Mouse (Mus musculus) cerebellum, adult (tissue): Measurements from ENCODE around the gene Foxred2.

Experiments
- ATAC-seq: cut with Nextera tagmentation; 2 replicates; pipeline ENCODE4 v1.9.2; 2017; ENCODE audit warnings: mild to moderate bottlenecking, moderate library complexity, mixed read lengths; ENCODE audit not compliant: insufficient number of reproducible peaks, low FRiP score, low TSS enrichment

Gene Foxred2

DNA sequence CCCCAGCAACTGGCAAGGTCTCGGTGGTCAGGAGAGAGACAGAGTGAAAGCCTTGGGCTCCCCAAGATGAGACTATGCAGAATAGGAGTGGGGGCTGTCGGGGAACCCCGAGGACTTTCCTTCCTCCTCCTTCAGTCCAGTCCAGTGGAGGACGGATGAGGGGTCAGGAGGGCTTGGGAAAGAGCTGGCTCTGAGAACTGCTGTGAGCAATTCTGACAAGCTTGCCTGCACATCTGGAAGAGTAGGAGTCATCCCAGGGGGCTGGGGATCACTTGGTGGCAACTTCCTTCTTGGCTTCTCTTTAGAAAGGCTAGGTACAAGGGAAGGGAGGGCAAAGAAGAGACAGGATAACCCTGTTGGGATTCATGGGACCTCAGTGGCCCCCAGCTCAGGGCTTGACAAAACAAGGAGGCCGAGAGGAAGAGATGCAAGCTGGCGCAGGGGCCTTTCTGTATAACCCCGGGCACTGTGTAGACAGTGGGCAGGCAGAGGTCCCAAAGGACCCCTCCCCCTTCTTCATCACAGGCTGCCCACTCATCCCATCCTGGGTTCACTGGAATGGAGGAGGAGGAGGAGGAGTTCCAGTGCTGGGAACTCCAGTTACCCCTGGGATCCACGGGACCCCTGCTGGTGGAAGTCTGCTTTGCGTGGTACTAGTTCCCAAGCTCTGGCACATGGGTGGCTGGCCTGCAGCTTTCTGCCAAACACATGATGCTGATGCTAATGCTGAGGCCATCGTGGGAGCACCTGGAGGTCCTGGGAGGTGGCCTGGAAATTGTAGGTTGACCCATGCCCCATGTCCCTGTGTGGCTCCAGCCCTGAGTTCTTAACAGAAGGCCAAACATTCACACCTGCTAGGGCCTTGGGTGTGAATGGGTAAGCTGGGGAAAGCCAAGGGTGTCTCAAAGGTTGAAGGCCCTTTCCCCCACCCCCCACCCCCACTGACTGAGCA is 35.7 kb downstream of the Foxred2 start:
- ATAC-seq: no peak

DNA sequence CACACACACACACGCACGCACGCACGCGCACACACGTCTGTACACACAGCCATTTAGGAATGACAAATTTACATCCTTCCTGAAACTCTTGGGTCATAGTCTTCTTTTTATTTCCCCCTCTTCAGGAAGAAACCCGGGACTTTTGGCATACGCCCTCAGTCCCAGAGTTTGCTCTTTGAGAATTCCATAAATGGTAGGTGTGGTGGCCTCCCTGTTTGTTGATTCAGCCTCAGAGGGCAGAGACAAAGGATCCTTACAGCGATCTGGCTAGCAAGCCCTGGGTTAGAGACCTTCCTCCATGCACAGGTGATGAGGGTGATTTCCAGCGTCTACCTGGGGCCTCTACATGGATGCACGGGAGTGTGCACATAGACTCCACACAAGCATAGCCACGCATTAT is 37.1 kb downstream of the Foxred2 start:
- ATAC-seq: no peak

DNA sequence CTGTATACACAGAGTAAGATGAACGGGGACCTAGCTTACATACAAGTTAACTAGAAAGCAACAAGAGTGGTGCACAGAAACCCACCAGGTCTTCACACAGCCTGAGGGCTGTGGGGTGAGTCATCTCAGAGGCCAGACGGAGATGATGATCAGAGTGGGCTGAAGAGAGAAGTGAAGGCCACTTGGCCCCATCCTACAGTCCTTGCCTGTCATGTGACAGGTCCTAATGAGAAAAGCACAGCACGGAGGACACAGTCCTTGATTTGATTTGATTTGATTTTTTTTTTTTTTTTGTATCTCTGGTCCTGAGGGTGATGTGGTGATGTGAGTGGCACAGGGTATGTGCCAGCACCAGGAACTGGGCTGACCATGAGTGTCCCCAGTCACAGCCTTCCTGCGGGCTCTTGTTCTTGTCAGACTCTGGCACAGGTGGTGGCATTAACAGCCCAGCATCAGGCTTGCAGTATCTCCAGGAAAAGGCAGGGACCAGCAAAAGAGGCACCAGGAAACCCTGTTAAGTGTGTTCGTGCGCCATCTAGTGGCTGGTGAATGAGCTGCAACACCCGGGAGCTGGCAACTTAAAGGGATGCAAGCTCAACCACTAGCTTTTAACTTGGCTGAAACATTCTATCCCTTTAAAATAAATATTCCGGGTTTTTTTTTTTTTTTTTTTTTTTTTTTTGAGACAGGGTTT is 39.5 kb downstream of the Foxred2 start:
- peak; percentile 57; the same call in 1 of the 2 replicates for ATAC-seq

DNA sequence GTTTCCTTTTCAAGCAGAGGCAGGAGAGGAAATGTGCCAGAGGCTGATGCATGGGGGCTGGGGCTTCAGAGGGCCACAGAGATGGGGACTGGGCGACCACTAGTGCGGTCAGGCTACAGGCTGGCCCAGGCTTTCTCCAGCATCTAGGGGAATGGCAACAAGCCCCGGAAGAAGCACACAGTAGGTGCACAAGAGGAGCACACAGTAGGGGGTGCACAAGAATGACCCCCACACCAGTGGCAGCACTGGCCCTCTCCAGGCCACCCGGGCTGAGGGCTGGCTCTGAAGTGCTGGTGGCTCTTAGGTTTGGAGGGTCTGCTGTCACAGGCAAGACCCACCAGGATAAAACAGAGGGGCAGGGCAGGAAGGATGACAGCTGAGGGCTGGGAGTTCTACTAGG is 41.2 kb downstream of the Foxred2 start:
- no peak for ATAC-seq

DNA sequence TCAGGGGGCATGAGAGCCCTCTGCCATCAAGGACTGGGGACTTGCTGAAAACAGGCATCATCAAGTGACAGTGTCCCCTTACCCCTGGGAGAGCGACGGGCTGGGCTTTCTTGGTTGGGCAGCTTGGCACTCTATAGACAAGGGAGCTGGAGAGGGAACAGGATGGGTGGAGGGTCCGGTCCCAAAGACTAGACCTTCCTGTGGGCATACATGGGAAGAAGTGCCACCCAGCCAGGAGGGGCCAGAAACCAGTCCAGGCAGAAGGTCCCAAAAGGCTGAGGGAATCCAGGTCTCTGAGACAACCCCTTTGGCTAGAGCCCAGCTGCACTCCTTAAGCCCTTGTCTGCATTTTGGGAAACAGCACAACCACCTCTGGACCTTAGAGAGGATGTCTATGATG is 42.0 kb downstream of the Foxred2 start:
- ATAC-seq: no peak

DNA sequence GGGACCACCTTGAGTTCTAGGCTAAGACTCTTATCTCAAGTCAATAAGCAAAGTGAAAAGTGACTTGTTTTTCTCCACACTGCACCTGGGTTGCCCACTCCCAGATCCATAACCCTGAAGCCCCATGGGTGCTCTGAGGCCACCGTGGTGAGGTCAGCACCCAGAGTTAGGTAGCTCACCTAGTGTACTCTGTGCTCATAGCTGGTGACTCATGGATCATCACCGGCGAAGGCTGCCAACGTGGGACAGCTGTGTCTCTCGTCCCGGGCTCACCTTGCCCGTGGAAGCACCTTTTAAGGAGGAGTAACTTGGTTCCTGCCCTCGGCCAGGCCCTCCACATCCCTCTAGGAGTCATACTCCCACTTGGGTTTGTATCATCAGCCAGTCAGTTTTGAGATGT is 43.5 kb downstream of the Foxred2 start:
- ATAC-seq: no peak

DNA sequence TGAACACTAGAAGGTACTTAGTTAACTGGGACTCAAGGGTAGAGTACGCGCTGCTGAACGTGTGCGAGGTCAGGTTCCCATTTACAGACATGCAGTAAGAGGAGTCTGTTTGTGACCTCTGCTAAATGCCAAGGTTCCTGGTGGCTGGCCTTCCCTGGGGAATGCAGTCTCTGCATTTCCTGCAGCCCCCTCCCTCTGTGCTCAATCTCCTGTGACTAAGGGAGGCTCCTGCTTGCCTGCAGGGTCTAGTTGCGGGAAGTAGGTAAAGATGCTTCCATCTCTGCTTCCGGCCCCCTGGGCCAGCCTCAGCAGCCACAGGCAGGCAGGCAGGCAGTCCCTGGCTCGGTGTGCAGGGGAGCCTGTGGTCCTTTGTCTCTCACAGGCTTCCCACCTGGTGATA is 43.9 kb downstream of the Foxred2 start:
- ATAC-seq: no peak

DNA sequence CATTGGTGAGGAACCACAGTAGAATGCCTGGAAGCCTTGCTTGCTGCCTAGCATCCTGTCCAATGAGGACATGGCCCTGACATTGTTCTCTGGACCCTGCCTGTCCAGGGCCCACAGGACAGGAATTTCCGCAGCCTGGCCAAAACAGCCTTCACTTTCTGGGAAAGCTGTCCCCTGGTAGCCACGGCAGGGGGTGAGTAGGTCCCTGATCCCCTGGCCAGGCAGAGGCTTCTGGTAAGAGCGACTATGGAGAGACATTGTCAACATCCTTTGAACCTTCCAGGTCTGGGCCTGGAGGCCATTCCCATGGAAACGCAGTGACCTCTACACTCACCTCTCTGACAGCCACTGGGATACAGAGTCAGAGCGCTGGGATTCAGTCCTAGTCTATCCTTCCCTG is 44.5 kb downstream of the Foxred2 start:
- no peak for ATAC-seq

DNA sequence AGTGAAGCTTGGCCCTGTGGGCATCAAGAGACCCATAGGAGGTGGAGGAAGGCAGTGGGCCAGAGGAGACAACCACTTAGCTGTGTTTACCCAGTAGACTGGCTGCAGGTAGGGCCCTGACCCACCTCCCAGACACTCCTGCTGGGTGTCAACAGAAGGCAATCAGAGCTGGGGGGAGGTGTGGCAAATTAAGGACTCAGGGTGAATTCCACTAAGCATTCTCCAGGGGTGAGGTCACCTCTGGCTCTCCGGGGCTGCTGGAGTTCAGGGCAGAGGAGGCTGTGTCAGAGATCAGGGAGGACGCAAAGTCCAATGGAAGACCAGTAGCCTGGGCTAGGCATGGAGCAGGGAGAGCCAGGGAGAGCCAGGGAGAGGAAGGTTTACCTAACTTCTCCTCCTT is 45.5 kb downstream of the Foxred2 start:
- no peak for ATAC-seq

DNA sequence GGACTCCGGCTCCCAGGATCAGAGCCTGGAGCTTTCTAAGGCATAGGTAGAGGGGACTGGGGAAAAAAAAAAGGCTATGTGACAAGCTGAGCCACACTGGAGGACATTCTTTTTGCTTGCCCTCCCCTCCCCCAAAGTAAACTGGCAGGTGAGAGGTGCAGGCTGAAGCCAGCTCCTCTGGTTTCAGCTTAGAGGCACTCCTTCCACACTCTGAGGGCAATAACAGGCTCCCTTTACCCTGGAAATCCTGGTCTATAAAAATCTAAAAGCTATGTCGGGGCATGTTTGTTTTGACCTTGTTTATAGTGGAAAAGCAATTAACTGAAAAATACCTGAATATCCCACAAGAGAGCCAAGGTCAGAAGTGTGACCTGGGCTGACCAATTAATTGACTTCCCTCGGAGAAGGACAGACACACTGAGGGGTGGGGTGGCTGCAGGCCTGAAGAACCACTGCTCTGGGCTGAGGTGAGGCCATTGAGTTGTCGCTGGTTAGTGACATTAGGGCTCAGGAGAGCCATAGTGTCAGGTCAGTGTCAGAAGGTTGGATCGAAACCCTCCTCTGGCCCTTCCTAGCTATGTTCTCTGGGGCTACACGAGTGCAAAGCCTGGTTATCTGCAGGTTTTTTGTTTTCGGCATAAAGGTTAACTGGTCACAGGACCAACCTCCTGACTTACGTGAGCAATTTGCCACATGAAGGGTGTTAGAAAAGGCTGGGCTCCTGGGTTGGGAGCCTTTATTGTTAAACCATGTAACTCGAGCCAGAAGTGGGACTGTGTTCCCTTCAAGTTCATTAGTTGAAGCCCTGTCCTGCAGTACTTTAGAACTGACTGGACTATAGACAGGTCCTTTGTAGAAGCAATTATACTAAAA is 48.6 kb downstream of the Foxred2 start:
- ATAC-seq: no peak

DNA sequence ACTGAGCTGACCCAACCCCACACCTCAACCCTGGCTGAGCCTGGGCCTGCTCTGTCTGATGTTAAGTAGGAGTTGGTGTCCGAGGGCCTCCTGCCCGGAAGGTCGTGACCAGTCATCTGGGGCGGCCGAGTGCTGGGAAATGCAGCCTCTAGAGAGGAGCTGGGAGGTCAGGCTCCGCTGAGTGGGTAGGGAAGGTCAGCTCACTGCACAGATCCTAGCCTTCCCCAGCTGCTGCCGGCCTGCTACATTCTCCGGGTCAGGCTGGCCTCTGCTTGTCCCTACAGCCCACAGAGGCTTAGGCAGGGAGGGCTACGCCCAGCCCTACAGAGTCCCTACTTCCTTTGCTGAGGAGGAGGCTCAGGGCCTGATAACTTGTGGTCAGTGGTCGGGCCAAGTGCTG is 50.0 kb downstream of the Foxred2 start:
- no peak for ATAC-seq

DNA sequence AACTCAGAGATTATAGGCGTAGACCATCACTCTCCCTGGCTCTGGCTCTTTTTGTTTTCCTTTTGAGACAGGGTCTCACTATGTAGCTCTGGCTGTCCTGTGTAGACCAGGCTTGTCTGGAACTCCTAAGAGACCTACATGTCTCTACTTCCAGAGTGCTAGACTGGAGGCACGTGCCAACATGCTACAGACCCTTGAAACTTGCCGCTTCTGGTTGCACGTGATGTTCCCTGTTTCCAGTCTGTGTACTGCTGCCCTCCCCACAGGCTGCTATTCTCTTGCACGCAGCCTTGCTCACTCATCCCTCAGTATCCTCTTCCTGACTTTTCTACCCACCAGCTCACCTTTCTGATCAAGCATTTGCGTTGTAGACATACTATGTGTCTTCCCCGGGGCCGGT is 50.4 kb downstream of the Foxred2 start:
- no peak for ATAC-seq

DNA sequence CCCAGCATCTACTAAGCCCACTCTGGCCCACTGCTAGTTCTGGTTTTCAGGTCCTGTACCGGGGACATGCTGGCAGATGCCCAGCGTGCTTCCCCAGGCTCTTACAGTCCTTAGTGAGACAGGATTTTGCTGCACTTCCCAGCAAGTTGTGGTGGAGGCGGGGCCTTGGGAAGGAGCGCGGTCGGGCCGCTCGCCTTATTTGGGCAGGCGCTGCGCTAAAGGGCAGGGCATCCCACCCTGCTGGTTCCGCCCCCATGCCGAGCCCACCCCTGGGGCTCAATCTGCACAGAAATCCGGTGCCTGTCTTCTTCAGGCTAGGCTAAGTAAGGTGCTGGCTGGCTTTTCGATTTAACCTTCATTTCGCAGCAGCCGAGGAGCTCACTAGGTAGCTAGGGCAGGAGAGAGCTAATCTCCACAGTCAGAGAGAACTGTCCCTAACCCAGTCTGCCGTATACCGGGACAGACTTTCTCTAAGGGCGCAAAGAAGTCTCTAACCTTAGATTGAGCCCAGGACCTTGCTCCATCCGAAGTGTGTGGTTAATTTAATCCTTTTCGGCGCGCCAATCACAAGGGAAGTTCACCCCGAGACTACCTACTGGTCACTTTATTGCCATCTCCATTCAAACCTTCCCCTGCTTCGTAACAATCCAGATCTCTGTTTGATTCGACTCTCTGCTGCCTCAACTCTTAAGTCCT is 51.1 kb downstream of the Foxred2 start:
- no peak for ATAC-seq

DNA sequence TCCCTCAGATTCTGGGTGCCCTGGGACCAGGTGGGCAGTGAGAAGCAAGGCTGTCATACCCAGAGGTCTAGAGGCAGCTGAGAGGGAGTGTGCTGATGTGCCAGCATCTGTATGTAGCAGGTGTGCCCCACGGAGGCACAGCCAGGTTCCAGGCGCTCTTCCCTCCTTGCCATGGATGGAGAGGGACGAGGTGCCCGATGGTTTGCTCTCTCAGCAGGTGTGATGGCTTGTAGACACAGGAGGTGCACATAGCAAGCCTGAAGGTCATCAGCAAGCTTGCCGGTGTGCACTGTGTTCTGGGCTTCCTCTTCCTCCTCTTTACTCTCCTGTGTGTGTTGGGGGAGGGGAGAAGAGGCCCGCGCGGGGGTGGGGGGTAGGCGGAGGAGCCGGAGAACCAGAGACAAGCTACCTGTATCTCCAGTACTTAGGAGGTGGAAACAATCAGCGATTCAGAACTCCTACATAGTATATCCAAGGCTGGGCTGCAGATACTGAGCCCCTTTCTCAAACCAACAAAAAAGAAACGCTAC is 52.1 kb downstream of the Foxred2 start:
- no peak for ATAC-seq

DNA sequence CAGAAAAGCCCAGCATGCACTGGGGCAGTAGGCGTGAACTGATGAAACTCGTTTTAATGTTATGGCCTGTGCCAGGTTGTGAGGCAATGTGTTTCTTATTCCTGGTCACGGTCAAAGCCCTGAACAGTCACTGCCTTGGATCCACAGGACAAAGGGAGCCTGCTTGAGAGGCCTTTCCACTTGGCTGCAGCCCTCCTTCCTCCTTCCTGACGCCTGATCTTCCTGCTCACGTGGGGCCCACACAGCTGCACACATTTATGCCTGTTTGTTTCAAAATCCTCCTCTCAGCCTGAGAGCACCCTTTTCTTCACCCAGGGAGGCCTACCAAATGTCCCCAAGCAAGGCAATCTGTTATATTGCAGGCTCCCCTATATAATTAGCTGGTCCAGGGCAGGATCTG is 53.3 kb downstream of the Foxred2 start:
- ATAC-seq: no peak

DNA sequence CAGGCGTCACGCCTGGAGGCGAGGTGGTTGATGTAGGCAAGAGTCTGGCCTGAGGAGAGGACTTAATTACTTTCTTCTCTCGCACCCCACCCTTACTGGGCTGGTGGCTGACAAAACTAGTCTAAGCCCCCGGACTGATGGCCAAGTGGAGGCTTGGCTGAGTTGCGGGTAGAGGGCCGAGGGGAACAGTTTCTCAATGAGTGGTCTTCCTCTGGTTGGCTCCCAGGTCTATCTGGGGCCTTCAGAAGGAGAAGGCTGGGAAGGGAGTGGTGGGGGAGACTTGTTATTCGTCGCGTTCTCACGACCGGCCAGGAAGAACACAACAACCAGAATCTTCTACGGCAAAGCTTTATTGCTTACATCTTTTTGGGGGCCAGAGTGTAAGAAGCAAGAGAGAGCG is 61.6 kb downstream of the Foxred2 start:
- ATAC-seq: no peak

DNA sequence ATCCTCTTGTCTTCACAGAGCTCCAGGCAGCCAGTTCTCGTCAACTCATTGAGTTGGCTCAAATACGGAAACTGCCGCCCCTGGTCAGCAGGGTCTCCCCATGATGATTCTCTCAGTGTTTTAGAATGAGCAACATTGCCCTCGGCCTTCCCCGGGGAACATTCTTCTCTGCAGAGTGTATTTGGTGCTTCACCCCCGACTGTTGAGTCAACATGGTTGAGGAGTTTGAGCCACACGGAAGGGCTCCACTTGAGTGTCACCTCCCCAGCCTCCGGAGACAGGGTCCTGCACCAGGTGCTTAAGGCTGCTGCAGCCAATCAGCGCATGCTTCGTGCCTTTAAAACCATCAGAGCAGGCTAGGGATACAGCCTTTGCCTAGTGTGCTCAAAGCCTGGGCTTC is 63.2 kb downstream of the Foxred2 start:
- no peak for ATAC-seq

DNA sequence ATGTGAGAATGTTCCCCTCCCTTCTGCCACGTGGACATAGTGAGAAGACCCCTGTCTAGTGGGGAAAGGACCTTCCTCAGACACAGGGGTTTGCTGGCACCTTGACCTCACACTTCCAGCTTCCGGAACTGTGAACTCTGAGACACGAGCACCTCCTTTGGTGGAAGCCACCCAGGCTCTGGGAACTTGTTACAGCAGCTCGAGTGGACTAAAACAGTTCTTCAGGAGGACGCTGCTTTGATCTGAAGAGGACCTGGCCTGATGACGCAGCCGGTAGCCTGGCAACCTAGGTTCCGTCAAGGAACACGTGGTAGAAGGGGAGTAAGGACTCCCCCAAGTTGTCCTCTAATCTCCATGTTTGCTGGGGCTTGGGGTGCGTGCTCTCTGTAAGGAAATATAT is 64.1 kb downstream of the Foxred2 start:
- no peak for ATAC-seq

DNA sequence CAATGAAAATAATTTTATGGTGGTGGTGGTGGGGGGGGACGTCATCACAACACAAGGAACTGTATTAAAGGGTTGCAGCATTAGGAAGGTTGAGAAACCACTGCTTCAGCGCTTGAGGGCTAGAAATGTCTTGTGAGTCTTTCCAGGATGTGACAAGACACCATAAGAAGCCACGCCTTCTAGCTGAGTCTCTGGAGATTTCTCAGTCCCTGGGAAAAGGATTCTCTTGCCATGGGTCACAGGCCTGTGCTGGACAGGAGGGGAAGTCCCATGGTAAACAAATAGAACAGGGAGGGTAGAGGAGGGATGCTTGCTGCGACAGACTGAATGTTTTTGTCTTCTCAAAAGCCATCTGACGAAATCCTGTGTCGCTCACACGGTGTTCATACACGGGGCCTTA is 64.8 kb downstream of the Foxred2 start:
- ATAC-seq: no peak
